Mouse (Mus musculus) kidney, postnatal 4 days (tissue): ENCODE results near the gene Zkscan17.

Experiments used
- DNase-seq, 2 experiments: peaks; one replicate each; pipeline ENCODE4 v3.0.0; 2021; ENCODE audit warnings: mixed read lengths in 2 of 2

Zkscan17 gene

DNA sequence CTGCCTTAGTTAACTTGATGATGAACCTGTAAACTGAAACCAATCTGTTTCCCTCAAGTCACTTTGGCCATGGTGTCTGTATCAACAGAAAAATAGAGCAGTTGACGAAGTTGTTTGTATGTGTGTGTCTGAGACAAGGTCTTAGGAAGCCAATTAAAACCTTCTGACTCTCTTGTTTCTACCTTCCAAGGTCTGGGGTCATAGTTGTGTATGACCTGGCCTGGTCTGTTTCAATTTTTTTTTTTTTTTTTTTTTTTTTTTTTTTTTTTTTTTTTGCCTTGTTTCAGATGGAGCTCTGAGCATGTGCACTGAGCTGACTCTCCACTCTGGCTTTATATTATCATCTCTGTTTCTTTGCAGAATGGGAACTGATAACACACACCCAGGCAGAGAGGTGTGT, 9.1 kb downstream of the Zkscan17 start:
- DNase-seq = no peak

DNA sequence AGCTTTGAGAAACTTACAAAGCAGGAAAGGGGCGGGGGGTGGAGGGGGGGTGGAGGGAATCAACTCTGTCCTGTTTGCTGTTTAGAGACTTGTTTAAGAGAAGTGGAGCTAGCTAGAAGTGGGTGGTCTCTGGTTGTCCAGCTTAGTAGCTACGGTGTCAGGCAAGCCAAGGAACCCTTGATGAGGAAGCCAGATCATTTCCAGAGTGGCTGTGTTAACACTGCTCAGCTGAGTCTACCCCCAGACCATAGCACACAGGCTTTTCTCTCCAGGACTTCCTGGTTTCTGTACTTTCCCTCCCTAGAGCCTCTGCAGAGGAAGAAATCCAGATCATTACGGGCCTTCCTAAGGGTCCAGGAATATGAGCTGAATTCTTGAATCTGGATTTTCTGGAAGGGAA, 11.8 kb downstream of the Zkscan17 start:
- DNase-seq = no peak

DNA sequence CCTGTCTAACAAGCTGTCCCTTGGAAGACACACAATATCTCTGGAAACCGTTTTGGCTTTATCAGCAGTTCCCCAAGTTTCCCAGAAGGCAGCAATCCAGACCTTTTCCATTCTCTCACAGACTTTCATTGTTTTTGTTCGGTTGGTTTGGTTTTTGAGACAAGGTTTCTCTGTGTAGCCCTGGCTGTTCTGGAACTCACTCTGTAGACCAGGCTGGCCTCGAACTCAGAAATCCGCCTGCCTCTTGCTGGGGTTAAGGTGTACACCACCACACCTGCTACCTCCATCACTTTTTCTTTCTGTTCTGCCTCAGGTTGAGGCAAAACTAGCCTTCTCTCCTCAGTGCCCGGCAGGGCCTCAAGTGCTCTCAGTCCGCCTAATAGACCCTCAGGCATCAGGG, 12.2 kb downstream of the Zkscan17 start:
- DNase-seq = no peak

DNA sequence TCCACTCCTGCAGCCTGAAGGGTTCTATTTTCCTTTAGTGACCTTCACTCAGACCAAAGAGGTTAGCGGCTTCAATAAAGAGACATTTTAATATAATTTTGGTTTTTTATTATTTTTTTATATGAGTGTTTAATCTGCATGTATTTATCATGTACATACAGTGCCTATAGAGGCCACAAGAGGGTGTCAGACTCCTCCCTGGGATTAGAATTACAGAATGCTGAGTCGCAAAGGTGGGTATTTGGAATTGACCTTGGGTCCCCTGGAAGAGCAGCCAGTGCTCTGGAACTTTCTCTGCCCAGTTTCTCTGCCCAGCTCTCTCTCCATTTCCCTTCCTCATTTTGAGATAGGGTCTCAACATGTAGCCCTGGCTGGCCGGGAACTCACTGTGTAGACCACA, 13.0 kb downstream of the Zkscan17 start:
- no peak for DNase-seq

DNA sequence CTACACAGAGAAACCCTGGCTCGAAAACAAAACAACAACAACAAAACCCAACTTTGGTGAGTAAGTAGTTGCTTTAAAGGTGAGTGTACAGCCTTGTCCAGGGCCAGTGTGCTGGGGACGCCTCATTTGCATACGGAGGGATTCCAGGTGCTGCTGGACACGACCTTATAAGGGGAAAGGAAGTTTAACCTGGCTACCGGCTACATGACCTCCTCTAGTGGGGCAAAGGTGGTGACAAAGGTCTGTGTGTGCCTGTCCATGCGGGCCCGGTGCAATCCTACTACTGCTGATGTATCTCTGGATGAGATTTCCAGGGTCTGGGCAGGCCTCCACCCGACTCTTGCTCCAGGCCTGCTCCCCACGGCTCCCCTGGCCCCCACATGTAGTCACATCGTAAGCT, 13.8 kb downstream of the Zkscan17 start:
- DNase-seq = no peak

DNA sequence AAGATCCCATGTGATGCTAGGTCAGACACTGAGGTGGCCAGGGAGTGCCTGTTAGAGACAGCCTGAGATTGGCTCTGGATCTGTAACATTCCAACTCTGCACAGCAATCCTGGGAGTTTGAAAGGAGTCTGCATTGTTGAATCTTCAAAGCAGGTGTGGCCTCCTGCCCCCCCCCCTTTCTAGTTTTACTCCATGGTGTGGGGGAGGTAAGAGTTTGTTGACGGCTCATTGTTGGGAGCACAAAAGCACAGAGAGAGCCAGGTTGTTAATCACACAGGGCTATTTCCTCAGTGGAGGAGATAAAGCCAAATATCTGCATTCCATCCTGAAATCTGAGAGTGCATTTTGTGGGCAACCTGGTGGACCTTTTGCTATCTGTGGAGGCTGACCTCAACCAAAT, 15.0 kb downstream of the Zkscan17 start:
- no peak for DNase-seq

DNA sequence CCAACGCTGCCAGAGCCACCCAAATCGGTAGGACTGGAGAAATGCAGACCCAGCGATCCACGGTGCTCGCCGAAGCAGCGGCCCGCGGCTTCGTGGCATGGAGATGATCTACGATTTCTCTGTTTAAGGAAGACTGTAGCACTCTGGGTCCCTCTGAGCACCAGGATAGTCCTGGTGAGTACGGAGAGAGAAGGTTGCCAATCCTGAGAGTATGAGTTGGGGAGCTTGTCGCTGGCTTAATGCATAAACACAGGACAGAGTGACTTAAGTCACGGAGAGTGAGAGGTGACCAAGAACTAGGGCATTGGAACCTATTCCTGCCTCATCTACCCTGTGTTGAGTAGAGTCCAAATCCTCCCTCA, 19.9 kb downstream of the Zkscan17 start:
- DNase-seq = no peak

DNA sequence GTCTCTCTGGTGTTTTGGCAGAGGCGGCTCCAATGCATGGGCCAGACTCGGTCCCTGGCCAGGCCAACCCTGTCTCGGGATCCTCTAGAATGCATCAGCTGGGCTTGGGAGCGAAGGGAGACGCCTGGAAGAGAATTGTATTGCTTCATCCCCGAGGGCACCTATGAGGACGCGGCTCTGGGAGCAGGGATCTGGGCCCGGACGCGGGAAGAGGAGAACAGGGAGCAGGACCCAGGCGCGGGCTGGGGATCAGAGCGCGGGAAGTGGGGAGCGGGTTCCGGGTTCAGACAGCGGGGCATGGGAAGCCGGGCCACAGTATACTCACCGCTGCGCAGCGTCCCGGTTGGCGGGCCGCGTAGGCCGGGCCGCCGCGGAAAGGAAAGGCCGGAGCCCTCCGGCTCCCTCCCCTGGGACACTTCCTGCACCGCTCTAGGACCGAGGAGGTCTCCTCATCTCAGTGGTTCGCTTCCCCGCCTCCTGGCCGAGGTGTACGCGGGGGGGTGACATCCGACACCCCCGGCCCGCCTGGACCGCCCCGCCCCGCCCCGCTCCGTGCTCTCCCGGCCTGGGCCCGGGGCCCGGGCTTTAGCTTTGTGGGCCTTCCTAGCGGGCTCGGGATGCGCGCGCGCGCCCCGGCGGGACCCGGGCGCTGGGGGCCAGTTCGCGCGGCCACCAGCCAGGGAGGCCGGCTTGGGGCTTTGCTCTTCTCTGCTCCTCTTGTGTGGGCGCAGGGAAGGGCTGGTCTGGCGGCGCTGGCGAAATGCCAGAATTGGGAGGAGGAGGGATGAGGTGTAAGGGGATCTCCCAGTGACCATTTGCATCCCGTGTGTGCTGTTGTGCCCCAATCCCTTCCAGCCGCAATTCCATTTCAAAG, 20.5 kb downstream of the Zkscan17 start:
- peak; percentile 92 to 95 for DNase-seq

DNA sequence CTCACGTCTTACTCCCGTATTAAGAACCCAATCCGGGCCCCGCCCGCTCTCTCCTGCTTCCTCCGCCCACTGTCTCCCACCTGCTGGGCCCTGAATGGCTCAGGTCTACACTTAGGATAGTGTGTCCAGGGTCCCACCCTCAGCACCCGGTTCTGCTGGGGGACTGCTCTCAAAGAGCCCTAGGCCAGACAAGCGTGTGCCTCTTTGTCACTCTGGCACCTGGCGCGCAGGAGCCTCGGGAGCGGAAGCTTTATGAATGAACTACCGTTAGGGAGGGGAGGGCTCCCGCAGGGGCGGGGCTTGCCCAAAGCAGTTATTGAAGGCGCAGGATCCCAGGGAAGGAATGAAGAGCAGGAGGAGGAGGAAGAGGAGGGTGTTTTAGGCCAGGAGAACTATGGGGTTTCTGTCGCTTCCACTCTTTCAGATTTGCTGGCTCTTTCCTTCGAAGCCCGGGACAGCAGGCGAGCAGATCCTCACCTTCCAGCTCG, 21.2 kb downstream of the Zkscan17 start:
- peak; percentile 73 to 84 for DNase-seq

DNA sequence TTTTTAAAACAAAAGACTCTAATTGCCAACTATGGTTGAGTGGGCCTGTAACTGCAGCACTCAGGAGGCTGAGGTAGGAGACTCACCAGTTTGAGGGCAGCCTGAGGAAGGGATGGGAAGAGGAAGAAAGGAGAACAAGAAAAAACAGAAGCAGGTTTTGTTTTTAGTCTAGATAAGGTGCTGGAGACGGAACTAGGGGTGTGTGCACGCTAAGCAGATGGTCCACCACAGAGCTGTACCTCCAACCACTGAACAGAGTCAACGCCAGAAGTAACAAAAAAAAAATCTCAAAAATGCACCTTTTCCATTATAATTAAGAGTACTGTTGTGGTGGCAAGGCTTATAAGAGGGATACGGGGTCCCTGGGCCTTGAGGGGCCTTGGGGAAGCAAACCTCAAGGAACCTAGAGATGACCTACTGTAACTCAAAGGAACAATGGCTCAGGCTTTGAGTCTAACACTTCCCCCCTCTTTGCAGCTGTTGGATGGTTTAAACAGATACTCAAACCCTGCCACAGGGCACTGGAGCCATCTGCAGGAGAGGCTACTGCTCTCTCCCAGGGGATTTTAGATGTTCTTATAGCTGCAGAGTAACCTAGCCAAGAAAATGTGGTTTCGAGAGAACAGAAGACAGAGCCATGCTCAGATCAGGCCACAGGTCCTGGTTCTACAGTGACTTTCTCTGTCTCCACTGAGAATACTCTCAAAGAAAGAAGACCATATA, 24.4 kb downstream of the Zkscan17 start:
- DNase-seq = no peak

DNA sequence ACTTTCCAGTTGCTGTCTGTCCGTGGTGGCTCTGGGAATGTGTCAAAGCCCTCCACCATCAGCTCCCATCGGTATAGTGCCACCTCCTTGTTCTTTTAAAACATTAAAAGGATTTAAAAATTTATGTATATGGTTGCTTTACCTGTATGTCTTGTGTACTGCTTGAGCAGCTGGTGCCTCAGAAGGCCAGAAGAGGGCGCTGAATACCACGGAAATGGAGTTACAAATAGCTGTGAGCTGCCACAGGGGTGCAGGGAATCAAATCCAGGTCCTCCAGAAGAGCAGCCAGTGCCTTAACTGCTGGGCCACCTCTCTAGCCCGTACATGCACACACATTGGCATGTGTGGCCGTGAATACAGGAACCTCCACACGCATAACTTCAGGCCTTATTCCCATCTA, 28.8 kb downstream of the Zkscan17 start:
- no peak for DNase-seq

DNA sequence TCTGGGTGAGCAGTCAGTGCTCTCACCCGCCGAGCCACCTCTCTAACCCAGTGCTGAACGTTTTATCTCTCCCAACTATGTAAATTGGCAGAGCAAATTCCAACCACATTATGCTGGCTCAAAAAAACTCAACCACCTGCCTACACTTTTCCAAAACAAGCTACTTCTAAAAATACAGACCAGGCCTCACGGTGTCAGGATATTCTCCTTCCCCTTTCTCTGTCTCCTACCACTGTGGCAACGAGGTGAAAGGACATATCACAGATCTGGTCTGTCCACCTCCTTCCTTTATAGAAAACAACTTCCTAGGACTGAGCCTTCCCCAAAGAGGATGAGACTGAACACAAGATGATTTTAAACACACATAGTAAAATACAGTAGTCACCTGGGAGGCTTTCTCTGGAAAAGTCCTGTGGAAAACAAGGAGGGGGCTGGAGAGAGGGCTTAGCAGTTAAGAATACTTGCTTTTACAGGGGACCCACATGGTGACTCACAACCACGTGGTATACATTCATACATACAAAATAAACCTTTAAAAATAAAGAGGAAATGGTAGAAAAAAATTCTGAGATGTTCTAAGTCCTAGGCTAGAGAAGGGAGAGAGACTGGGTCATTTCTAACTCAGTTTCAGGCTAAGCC, 29.8 kb downstream of the Zkscan17 start:
- DNase-seq = no peak

DNA sequence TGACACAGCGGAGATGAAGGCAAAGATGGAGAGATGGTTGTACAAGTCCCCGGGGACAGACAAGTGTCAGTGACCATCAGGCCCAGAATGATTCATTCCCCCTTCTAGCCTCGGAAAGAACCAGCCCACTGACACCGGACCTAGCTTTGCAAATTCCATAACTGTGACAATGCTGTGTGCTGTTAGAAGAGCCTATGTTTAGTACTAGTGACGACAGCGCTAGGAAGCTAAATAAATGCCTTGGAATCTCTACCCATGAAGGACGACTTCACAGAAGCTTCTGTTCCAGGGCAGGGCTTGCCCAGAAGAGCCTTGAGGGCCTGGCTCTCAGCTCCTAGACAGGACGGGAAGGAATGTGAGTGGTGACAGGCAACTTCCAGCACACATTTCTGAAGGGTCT, 40.3 kb downstream of the Zkscan17 start:
- DNase-seq = no peak

DNA sequence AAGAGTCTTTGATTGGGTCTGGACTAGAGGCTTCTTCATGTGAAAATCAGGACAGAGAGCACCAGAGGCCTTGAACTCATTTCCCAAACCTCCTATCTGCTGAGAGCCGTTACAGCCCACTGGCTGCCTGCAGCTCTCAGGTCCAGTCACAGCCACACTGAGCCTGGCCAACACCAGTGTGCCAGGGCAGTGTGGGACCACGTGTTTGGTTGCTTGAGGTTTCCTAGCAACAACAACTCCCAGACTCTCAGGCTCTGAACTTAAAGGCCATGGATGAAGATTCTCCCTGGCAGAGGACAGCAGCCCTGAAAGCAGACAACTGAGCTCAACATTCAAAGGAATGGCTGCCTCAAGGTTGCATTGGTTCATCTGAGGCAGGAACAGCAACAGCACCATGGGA, 40.9 kb downstream of the Zkscan17 start:
- DNase-seq = no peak

DNA sequence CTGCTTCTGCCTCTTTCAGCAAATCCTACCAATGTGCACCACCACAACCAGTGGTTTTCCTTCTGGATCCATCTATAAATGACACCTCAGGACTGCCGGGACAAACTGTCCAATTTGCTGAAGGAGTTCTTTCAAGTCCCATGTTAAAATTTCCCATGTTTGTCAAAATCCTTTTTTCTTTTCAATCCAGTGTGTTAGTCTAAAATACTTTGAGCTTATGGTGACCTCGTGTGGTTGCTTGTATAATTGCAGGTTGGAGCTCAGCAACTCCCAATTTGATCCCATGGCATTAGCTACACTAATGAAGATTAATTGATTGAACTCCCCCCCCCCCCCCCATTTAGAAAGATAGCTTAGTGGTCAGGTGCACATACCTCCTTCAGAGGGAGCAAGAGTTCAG, 43.3 kb downstream of the Zkscan17 start:
- DNase-seq = peak; percentile 63 to 70

DNA sequence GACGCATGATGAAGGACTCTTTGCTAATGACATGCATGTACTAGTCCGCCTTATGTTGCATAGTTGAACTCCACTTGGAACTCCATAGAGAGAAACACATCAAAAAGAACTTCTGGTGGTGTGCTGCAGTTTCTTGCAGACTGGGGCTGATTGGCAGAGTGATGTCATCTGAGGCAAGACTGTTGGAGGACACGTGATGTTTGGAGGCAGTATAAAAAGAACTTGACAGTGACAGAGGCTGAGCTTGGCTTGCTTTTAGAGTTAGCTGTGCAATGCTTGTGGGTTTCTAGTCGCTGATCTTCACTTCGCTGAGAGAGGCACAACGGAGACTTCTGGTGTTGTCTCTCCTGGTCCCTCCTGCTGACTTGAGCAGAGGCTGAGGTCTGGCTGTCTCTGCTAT, 49.3 kb downstream of the Zkscan17 start:
- no peak for DNase-seq

DNA sequence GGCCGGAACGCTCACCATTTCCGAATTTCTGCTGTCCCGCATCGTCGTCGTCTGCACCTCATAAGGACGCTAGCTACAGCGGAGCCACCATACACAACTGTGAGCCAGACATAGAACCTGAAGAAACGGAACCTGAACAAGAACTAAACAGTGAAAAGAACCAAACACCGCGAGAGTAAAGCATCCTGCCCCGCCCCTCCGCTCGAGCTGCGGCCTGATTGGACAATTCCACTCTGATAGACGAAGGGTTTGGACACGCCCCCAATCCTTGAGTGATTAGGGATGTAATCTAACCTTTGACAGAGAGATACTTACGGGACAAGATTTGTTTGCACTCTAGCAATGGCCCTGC, 54.2 kb downstream of the Zkscan17 start, which contains the start of gene Zfp867:
Gene Zfp867 (minus strand): TSS at position 149 of the 352 bp plus-strand sequence.
- DNase-seq = peak; percentile 94 to 96

DNA sequence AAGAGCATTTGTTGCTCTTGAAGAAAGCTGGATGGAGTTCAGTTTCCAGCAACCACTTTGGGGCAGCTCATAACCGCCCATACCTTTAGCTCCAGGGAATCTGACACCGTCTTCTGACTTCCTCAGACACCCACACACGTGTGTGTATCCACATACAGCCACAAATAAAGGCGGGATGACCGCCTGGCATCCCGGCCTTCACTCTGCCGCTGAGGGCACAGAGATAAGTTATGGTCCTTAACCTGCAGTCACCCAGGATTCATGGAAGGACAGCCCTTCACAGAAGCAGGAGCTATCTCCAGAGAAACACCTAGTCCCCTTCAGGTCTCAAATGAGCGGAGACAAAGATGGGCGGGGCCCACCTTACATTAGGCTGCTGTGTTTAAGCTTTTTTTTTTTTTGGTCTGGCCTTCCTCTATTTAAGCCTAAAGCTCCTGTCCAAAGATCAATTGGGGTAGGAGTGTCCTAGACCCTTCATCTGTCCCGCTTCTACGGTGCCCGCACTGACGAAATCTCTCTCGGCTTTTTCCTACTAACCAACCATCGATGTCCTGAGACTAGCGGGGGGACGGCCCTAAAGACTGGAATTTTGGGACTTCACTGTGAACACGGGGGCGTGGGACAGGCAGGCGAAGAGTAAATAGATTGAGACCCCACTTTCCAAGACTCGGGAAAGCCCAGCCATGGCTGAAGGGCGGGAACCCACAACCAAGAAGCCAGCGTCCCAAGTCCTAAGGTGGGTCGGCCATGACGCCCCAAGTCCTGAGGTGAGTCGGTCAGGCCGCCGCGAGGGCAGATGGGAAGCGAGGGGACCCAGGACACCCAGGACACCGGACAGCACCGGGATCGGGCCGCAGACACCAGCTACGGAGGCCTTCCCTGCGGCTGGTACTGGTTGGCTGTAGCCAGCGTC, 54.9 kb downstream of the Zkscan17 start:
- DNase-seq = peak in 1 of 2 experiments; percentile 16

DNA sequence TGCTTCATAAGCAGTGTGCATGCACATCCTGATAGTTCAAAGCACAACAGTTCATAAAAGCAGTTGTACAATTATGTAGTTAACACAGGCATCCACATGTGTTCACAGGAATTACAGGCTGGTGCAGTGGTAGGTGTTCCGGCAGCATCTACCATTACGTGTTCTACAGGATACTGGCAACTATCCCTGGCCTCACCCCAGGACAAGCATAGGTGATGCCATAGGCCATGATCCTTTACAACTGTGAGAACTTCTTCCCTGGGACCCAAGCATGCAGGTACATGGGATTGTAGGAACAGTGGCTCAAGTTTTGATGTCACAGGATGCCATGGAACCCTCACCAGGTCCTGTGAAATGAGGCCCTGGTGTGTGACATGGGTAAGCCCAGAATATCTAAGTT, 66.1 kb downstream of the Zkscan17 start:
- no peak for DNase-seq

DNA sequence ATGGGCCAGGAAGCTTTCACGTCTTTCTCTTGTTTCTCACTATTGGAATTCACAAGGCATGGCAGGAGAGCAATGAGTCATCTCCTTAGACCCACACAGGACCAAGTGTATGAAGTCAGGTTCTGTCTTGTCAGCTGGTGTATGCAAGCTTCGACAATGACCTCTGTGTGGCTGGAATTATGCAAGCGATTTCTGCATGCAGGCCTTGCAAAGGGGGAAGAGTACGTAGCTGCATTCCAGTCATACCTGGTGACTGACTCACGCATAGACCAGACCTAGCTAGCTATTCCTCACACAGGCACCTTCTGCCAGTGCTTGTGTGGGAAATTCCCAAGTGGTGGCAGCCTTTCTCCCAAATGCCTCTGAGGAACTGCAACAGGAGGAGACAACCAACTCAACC, 67.6 kb downstream of the Zkscan17 start:
- peak; percentile 52 to 68 for DNase-seq

DNA sequence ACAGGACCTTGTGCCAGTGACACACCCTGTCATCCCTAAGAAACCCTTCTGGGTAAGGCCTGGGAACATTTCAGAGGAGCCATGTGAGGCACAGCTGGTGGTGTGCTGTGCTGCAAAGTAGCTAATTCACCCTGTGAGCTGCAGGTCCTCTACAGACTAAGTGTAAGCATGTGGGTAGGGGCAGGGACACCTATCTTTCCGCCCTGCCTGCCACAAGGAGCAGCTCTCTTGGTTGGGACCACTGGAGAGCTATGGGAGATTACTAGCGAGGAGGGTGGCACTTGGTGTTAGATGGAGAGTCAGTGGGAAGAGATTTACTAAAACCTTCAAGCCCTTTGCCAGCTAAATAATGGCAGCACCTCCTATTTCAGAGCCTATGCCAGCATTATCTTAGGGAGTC, 69.7 kb downstream of the Zkscan17 start:
- no peak for DNase-seq

DNA sequence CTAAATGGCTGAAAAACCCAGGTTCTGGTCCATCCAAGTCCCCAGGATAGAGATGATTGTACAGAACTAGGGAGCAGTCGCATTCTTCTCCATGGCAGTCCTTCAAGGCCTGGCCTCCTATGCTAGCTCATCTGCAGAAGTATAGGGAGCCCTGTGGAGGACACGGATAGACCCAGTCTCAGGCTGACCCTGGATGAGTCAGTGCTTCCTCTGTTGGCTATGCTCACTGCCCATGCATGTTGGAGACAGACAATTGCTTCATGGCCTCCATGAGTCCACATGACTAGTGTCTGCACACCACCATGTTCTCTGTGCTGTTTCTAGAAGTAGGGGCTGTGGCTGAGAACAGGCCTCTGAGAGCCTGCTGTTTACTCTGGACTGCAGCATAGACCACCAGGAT, 70.2 kb downstream of the Zkscan17 start:
- DNase-seq = no peak

DNA sequence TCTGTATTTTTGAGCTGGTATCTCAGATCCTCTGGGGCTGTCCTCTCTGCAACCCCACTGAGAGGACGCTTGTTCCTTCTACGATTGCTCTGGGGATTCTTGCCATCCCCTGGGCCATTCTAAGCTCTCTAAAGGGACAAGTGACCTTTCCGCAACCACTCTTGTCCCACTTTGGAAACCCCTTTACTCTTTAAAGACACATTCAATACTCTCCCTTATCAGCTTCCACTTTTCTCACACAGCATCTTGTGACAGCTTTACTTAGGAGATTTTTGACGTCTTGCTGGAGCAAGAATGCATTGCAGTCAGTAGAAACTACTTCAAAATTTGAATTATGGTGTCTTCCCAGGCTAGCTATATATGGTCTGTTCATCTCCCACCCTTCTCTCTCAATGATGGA, 75.5 kb downstream of the Zkscan17 start, which contains the start of gene Snap47:
Gene Snap47 (minus strand): TSS at position 101 of the 400 bp plus-strand sequence.
- DNase-seq = no peak
